Mouse (Mus musculus): Measurements from ENCODE around the gene Sh3bp5l.
"Not testable (repeated sequence)": the region's sequence is repeated elsewhere in the genome, so short reads cannot be mapped to it uniquely, and the experiment has no call there.

Sh3bp5l gene

DNA sequence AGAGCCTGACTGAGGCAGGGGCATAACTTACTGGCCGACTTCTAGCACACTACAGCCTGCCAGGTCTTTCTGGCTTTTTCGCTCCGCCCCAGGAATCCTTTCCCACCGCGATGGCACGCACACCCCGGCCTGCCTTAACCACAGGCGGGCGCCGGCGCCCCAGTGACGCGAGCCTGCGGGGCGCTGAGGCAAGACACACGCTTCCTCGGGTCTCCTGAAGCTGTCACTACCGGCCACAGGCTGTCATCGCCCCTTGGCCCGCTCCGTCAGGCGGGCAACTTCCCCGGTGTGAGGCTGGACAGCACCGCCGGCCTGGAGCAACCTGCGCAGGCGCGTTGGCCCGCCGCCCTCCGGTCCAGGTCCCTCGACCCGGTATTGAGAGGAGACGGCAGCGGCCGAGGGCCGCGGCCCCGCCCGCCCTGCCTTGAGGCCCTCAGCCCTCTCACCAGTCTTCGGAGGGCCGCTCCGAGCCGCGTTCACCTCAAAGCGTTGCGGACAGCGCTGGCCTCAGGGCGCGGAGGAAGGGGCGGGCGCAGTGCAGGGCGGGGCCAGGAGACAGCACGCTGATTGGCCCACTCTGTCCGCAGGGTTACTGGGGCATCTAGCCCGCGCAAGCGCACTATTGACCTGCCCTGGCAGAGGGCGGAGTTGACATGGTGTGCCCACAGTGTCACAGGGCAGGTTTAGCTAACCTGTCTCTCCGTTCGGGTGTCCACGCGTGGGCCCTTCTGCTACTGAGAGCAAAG is 7.5 kb upstream of the Sh3bp5l start:
- DNase-seq (ENCODE audit: low spot score in 2 of 2), result peak; percentile 97 to 99

DNA sequence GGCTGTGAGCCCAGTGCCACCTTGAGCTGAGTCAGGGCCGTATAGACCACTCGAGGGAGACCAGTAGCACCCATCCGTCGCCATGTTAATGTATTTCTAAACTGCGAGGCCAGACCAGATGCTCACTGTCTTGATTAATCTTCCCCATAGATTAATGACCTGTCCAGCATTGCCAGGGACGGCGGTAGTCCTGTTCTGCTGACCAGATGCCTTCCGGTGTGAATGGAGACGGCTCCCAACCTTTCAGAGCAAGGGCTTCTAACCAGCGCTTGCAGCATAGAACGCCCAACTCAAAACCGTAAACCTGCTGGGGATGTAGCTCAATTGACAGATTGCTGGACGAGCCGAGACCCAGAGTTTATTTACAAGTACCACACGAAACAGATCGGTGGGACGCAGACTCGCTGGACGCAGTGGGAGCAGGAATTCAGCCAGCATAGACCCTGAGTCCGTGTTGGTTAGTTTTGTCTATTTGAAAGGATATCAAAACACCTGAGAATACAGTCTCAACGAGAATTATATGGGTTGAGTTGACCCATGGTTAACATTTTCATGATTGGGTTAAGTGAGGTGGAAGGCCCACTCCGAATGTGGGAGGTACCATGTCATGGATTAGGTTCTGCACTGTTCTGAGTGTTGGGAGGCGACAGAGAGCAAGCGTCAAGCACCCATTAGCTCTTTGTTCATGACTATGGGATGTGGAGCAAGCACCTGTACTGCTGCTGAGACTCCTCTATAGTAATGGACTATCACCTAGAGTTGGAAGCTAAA is 6.8 kb upstream of the Sh3bp5l start:
- no peak for DNase-seq (ENCODE audit: low spot score in 2 of 2)

DNA sequence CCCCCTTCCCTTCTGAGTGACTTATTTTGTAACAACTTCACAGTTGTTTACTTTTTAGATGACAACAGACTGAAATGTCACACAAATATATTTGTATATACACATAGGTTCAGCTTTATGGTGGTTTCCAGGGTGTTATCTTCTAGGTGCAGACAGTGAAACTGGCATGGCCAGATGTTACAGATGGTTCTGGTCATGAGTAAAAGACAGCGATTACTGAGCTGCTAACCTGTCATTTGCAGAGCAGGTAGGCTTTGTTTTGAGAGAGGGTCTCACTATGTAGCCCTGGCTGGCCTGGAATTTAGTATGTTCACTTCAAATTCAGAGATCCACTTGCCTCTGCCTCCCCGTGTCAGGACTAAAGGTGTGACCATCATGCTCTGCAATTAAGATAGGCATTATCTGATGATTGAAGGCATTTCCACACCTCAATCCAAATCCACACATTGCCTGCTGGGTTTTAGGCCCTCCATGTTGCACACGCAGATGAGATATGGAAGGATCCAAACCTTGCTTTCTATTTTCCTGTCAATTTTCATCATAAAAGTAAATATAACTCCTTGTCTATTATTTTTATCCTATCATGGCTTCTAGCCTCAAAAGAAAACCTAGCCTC is 5.8 kb upstream of the Sh3bp5l start:
- DNase-seq (ENCODE audit: low spot score in 2 of 2), result no peak

DNA sequence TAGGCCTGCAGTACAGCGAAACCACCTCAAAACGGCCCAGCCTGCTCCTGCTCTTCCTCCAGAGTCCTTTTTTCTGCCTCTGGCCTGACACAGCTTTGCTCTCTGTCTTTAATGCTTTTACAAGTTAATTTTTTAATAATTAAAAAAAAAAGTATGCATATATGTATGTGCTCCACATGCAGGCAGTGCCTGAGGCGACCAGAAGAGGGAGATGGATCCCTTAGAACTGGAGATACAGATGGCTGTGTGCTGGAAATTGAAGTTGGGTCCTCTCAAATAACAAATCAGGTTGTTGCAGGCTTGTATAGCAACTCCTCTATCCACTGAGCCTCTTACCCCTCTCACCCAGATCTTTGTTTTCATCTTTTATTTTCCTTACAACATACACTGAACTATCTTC is 3.7 kb upstream of the Sh3bp5l start:
- DNase-seq (ENCODE audit: low spot score in 2 of 2), result peak in 1 of 2 experiments; percentile 54

- no peak for DNase-seq (ENCODE audit: low spot score in 2 of 2)
Observed at GRCm38 (mm10) chr11:58329906-58330275, 633 bp upstream of the Sh3bp5l start.

GRCm38 (mm10) chr11:58331149-58331495 is 598 bp downstream of the Sh3bp5l start:
- no peak for DNase-seq (ENCODE audit: low spot score in 2 of 2)

DNA sequence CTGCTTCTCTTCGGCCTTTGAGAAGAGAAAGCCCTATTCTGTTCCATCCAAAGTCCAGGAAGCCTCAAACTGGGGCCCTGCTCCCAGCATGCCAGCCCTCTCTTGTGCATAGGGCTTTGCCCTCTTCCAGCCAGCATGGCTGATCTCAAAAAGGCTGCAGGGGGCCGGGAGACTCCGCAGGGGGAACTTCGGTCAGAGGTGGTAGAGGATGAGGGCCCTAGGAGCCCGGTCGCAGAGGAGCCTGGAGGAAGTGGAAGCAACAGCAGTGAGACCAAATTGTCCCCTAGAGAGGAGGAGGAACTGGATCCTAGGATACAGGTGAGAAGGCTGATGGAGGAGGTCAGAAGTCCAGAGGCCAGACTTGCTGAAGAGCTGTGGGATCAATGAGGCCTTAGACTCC is 1.0 kb downstream of the Sh3bp5l start:
- DNase-seq (ENCODE audit: low spot score in 2 of 2), result no peak

DNA sequence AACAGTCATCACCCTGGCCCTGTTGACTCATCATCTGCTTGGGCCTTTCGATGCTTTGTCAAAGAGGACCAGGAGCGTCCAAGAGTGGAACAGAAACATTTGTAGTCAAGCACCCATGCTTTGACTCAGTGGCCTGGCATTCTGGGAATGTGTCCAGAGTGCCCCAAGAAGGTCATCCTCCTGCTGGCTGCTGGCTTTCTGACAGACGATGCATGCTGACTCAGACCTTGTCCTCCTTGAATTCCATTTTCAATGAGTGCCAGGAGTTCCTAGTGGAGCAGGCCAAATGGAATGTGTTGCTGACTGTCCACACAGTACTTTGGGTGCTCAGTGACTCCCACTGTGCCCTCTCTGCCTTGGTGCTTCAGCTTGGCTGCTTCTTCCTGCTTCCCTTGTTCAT is 4.2 kb downstream of the Sh3bp5l start:
- no peak for DNase-seq (ENCODE audit: low spot score in 2 of 2)

- DNase-seq (ENCODE audit: low spot score in 2 of 2), result no peak
Observed at GRCm38 (mm10) chr11:58346745-58347144, 16.2 kb downstream of the Sh3bp5l start.

DNA sequence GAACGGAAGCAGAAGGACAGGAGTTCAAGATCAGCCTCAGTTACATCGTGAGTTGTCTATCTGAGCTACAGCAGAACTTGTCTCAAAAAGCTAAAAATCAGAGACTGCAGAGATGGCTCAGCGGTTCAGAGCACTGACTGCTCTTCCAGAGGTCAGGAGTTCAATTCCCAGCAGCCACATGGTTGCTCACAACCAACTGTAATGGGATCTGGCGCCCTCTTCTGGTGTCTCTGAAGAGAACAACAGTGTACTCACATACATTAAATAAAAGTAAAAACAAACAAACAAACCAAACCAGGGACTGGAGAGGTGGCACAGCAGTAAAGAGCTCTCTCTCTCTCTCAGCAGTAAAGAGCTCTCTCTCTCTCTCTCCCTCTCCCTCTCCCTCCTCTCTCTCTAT is 20.1 kb downstream of the Sh3bp5l start:
- DNase-seq (ENCODE audit: low spot score in 2 of 2), result peak in 1 of 2 experiments; percentile 54

DNA sequence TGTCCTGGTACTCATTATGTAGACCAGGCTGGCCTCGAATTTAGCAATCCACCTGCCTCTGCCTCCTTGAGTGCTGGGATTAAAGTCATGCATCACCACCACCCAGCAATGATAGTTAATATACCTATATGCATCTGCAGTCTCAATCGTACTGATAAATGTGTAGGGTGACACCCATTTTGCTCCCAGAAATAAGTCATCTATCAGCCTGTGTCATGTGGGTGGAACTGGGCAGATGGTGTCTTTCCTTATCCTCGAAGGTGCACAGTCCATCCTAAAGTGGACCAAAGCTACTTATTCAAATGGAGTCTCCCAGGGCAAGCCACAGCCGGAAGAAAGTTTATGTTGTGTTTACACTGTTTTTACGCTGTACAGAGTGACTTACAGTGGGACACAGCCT is 20.7 kb downstream of the Sh3bp5l start:
- no peak for DNase-seq (ENCODE audit: low spot score in 2 of 2)

DNA sequence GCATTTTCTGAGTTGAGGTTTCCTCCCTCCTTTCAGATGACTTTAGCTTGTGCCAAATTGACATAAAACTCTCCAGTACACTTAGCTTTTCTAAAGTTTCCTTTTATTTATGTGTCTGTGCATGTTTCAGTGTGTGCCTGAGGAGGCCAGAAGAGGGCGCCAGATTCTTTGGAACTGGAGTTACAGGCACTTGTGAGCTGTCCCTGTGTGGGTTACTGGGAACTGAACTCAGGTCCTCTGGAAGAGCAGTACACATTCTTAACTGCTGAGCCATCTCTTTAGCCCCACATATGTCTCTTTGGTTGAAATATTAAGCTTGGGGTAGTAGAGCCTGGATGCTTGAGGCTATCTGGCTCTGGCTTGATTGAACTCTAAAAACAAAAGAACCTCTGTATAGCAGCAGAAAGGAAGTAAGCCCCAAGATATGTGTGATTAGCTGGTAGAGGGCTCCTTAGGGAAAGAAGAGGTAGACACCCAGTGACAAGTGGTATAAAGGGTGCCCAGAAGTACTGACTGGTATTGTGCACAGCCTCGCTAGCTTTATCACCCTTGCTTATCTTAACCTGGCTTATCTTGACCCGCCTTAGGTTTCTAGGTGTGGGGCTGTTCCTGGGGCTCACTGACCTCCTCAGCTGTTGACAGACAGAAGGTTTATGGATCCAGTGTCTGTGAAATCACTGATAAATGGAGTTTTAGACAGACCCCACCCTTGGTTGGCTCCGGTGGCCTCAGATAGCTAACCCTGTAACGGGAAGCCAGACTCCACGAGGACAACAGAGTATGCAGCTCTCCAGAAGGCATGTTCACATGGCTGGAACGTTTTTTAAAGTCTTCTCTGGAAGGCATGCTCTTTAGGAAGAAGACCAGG is 22.4 kb downstream of the Sh3bp5l start:
- DNase-seq (ENCODE audit: low spot score in 2 of 2), result peak in 1 of 2 experiments; percentile 63

- no peak for DNase-seq (ENCODE audit: low spot score in 2 of 2)
Observed at GRCm38 (mm10) chr11:58353709-58354108, 23.2 kb downstream of the Sh3bp5l start.

- DNase-seq (ENCODE audit: low spot score in 2 of 2), result no peak
Observed at GRCm38 (mm10) chr11:58354476-58354875, 24.0 kb downstream of the Sh3bp5l start.

- DNase-seq (ENCODE audit: low spot score in 2 of 2), result no peak
Observed at GRCm38 (mm10) chr11:58354927-58355326, 24.4 kb downstream of the Sh3bp5l start.

- no peak for DNase-seq (ENCODE audit: low spot score in 2 of 2)
Observed at GRCm38 (mm10) chr11:58357042-58357441, 26.5 kb downstream of the Sh3bp5l start.

GRCm38 (mm10) chr11:58357844-58358534 is 27.5 kb downstream of the Sh3bp5l start:
- peak in 1 of 2 experiments; percentile 37 for DNase-seq (ENCODE audit: low spot score in 2 of 2)

GRCm38 (mm10) chr11:58362562-58362961 is 32.0 kb downstream of the Sh3bp5l start:
- not testable (repeated sequence) for DNase-seq (ENCODE audit: low spot score in 2 of 2)

DNA sequence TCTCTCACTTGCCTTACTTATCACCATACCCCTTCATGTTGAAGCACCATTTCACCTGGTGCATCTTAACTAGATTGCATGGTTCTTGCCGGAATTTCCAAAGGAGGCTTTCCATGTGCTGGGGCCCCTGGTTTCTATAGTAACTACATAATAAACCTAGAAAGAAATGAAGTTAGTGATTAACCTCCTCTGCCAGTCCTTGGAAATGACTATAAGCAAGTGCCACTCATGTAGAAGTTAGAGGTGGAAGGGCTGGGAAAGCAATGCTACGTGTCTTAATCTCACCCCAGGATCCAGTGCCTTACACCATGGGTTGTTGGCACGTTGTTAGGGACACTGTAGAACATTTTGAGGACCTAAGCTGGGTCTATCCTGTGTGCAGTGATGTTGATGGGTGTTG is 33.9 kb downstream of the Sh3bp5l start:
- no peak for DNase-seq (ENCODE audit: low spot score in 2 of 2)

GRCm38 (mm10) chr11:58366191-58366590 is 35.7 kb downstream of the Sh3bp5l start:
- DNase-seq (ENCODE audit: low spot score in 2 of 2), result not testable (repeated sequence)

GRCm38 (mm10) chr11:58377273-58377672 is 46.7 kb downstream of the Sh3bp5l start:
- no peak for DNase-seq (ENCODE audit: low spot score in 2 of 2)
